Mouse (Mus musculus) G1E (cell line): ENCODE results near the gene Cep112. TPM values are rescaled to one million over a fixed set of nuclear protein-coding genes. Genes with fewer than 3 reads are reported as not detected.

Experiments
- ATAC-seq: 2 replicates; pipeline ENCODE4 v1.8.0; 2016; ENCODE audit warnings: mild to moderate bottlenecking; ENCODE audit not compliant: insufficient number of reproducible peaks, poor library complexity, low FRiP score, severe bottlenecking; ENCODE audit errors: extremely low read depth
- DNase-seq: peaks from one replicate; pipeline ENCODE4 v3.0.0; 2012; ENCODE audit warnings: low spot score
- H3K27me3 ChIP-seq: 2 replicates; pipeline ENCODE4 v1.6.1; 2012; ENCODE audit warnings: mild to moderate bottlenecking, low read length, inconsistent platforms; ENCODE audit not compliant: insufficient read depth
- H3K36me3 ChIP-seq: replicated peaks from 2 replicates; pipeline ENCODE3; 2012; ENCODE audit warnings: mild to moderate bottlenecking, inconsistent platforms
- H3K4me1 ChIP-seq: 2 replicates; pipeline ENCODE4 v1.6.1; 2012; ENCODE audit warnings: low read depth, low read length, inconsistent platforms, mixed read lengths; ENCODE audit not compliant: insufficient read depth
- H3K4me3 ChIP-seq: 2 replicates; pipeline ENCODE4 v1.5.1; 2012; ENCODE audit warnings: low read depth, mild to moderate bottlenecking, inconsistent platforms, low read length, moderate library complexity, mixed read lengths
- H3K9me3 ChIP-seq: replicated peaks from 2 replicates; pipeline ENCODE4 v1.6.1; 2012; ENCODE audit warnings: inconsistent platforms
- CTCF ChIP-seq: IDR thresholded peaks from 2 replicates; pipeline ENCODE4 v1.5.1; 2012; ENCODE audit warnings: low read depth, low read length, inconsistent platforms, mixed read lengths
- GATA1 ChIP-seq: IDR thresholded peaks from 2 replicates; pipeline ENCODE4 v1.6.1; 2012; ENCODE audit warnings: borderline replicate concordance, low read length, inconsistent platforms, mixed read lengths
- GATA2 ChIP-seq: IDR thresholded peaks from 2 replicates; pipeline ENCODE4 v1.6.1; 2012; ENCODE audit warnings: low read depth, low read length, inconsistent platforms, borderline replicate concordance
- POLR2AphosphoS5 ChIP-seq: IDR thresholded peaks from 2 replicates; pipeline ENCODE4 v1.6.1; 2012; ENCODE audit warnings: low read depth, low read length, inconsistent platforms; ENCODE audit not compliant: insufficient replicate concordance
- TAL1 ChIP-seq: conservative IDR thresholded peaks from 2 replicates; pipeline ENCODE4 v1.6.1; 2012; ENCODE audit warnings: low read depth, low read length, inconsistent platforms, mixed read lengths
- polyA plus RNA-seq: library from polyadenylated mRNA; stranded (reverse); fragments of >175 nt; gene quantifications from 2 replicates; pipeline ENCODE4 v1.2.3, GENCODE M21; 2012
- total RNA-seq, 2 experiments: library from RNA; stranded (forward) in 1 of 2; stranded (reverse) in 1 of 2; fragments of 200-1000 nt in 1 of 2; fragments of >200 nt in 1 of 2; fragmentation: Nextera tagmentation in 1 of 2; gene quantifications; 2 replicates each; pipeline ENCODE4 v1.2.3; 2014 to 2017

Gene Cep112
- total and polyA plus RNA-seq, 3 experiments: 0.22 TPM; not detected in 2

- no peaks in the 10 kb centered on the region for H3K27me3 ChIP-seq
- H3K9me3 ChIP-seq: peaks cover 26% of the 10 kb centered on the region
- TF ChIP-seq TAL1 (no peak), GATA1 (no peak), POLR2AphosphoS5 (no peak), CTCF (no peak), GATA2 (no peak)
- no peak overlapping the region for H3K4me3 ChIP-seq
- no peaks in the 10 kb centered on the region for H3K36me3 ChIP-seq
- DNase-seq: no peak
- H3K4me1 ChIP-seq: no peaks in the 10 kb centered on the region
- ATAC-seq: no peak
These were observed 332.2 kb downstream of the Cep112 start for GRCm38 (mm10) chr11:108757211-108757610.

- Histone ChIP-seq H3K4me1 (no peaks in the 10 kb centered on the region), H3K4me3 (no peak overlapping the region), H3K9me3 (peaks cover 23% of the 10 kb centered on the region), H3K36me3 (no peaks in the 10 kb centered on the region), H3K27me3 (no peaks in the 10 kb centered on the region)
- TF ChIP-seq GATA2 (no peak), CTCF (no peak), TAL1 (no peak), GATA1 (no peak), POLR2AphosphoS5 (no peak)
- DNase-seq (no peak), ATAC-seq (no peak)
These were observed 332.8 kb downstream of the Cep112 start for GRCm38 (mm10) chr11:108757626-108758430.

- TF ChIP-seq CTCF: no peak
- TF ChIP-seq TAL1: no peak
- no peak for TF ChIP-seq POLR2AphosphoS5
- H3K9me3 ChIP-seq: peaks cover 34% of the 10 kb centered on the region
- no peaks in the 10 kb centered on the region for H3K27me3 ChIP-seq
- H3K36me3 ChIP-seq: no peaks in the 10 kb centered on the region
- no peak overlapping the region for H3K4me3 ChIP-seq
- H3K4me1 ChIP-seq: no peaks in the 10 kb centered on the region
- ATAC-seq (no peak), DNase-seq (no peak)
These were observed 345.1 kb downstream of the Cep112 start for GRCm38 (mm10) chr11:108770064-108770463.

GRCm38 (mm10) chr11:108774019-108774670 is 349.2 kb downstream of the Cep112 start:
- TF ChIP-seq GATA1 (no peak), GATA2 (no peak), POLR2AphosphoS5 (no peak), TAL1 (no peak)
- DNase-seq (no peak), ATAC-seq (no peak)
- Histone ChIP-seq H3K36me3 (no peaks in the 10 kb centered on the region), H3K4me3 (no peak overlapping the region), H3K9me3 (peaks cover 48% of the 10 kb centered on the region), H3K4me1 (no peaks in the 10 kb centered on the region), H3K27me3 (no peaks in the 10 kb centered on the region)

GRCm38 (mm10) chr11:108777158-108777557 is 352.2 kb downstream of the Cep112 start:
- H3K4me3 ChIP-seq: no peak overlapping the region
- DNase-seq (no peak), ATAC-seq (no peak)
- no peaks in the 10 kb centered on the region for H3K4me1 ChIP-seq
- no peaks in the 10 kb centered on the region for H3K36me3 ChIP-seq
- H3K27me3 ChIP-seq: no peaks in the 10 kb centered on the region
- peaks cover 42% of the 10 kb centered on the region for H3K9me3 ChIP-seq
- TF ChIP-seq GATA1: no peak

- no peak for TF ChIP-seq CTCF
- no peak for TF ChIP-seq TAL1
- TF ChIP-seq POLR2AphosphoS5: no peak
- TF ChIP-seq GATA1: no peak
- TF ChIP-seq GATA2: no peak
These were observed 355.6 kb downstream of the Cep112 start for GRCm38 (mm10) chr11:108780271-108781250.

More at GRCm38 (mm10) chr11:108780271-108781250, 355.6 kb downstream of the Cep112 start:
- H3K4me1 ChIP-seq: no peaks in the 10 kb centered on the region
- no peaks in the 10 kb centered on the region for H3K27me3 ChIP-seq
- ATAC-seq (no peak), DNase-seq (no peak)
- H3K9me3 ChIP-seq: peaks cover 43% of the 10 kb centered on the region
- no peaks in the 10 kb centered on the region for H3K36me3 ChIP-seq
- H3K4me3 ChIP-seq: no peak overlapping the region
